9 mouse cellular contexts compared by ENCODE assay signal in genomic region chr1:97650072-97650471, GRCm38 (mm10). TPM values are rescaled to one million over a fixed set of nuclear protein-coding genes. Genes with fewer than 3 reads are reported as not detected.
DNase-seq lines count a peak whose midpoint lies in the region; ATAC-seq and TF ChIP-seq lines count a peak whose summit lies in the region.
"Had no signal": no experiment of that assay in that cellular context is flagged by ENCODE, and none has a peak within 500 bp of the region (broad histone marks: within the 10 kb centered on the region; RNA-seq: fewer than 3 reads in every experiment).

No protein-coding gene starts in this region.

- peak; percentile 53 for DNase-seq in gastrocnemius, adult 18-20 months (ENCODE audit: low spot score)
- DNase-seq in gastrocnemius, postnatal 36 days, result no peak
- DNase-seq in lung, postnatal 14 days, result peak; percentile 6
- no peak for DNase-seq in lung, adult 2 months
- DNase-seq in naive thymus-derived CD4-positive, alpha-beta T cell, adult 2 months (ENCODE audit: low read depth), result peak; percentile 50
- DNase-seq in gastrocnemius, postnatal 4 days (ENCODE audit: low spot score in 2 of 2), result no peak
- no peak for DNase-seq in spleen, adult 12 weeks (ENCODE audit: low spot score)
- DNase-seq: cerebellum, postnatal 10 days had no signal

- H3K4me1 ChIP-seq in lung, adult 2 months (ENCODE audit: control insufficient read depth, insufficient read depth, low read length), result peaks cover 3% of the 10 kb centered on the region

- WGBS in lung, adult 2 months, result 32% methylated on average over 6 of the region's 6 CpGs

- intact Hi-C loops in gastrocnemius, postnatal 36 days (cut with DNase I), result no loop called here

- peak; percentile 84 for ATAC-seq in erythroid progenitor cell, adult 5-6 weeks (replicated peaks; ENCODE audit: low FRiP score, poor library complexity, severe bottlenecking)

- no peak for TF ChIP-seq POLR2A in lung, adult 2 months (IDR thresholded peaks at IDR 0.05; ENCODE audit: borderline replicate concordance, extremely low read depth, low read depth, low read length)

- no peak for TF ChIP-seq CTCF in lung, adult 2 months (IDR thresholded peaks at IDR 0.05; ENCODE audit: insufficient read depth, low read length)

- H3K4me3 ChIP-seq in lung, adult 2 months (replicated peaks; ENCODE audit: extremely low read depth, low read depth, low read length), result no peak overlapping the region

RNA-seq across cellular contexts. Expression of gene D1Ertd622e, which starts 11.8 kb away (rescaled TPM):
- total RNA-seq in gastrocnemius, adult 18-20 months (2021), result 10 to 100 TPM; 13.2 to 16.2 TPM
- total RNA-seq in gastrocnemius, postnatal 36 days (2021), result 10 to 100 TPM; 16.6 to 20.4 TPM
- 12.0 and 13.7 TPM in 2 replicates for polyA plus RNA-seq in lung, adult 2 months (2012; rRNA removed)
- 69.6 and 73.5 TPM in 2 replicates for total RNA-seq in erythroid progenitor cell, adult 5-6 weeks (2015; ENCODE audit: low replicate concordance)
- 66.3 and 71.0 TPM in 2 replicates for total RNA-seq in erythroid progenitor cell, adult 5-6 weeks (2017; ENCODE audit: low replicate concordance)
- total RNA-seq in gastrocnemius, postnatal 4 days (2021), result 10 to 100 TPM; 15.3 to 17.1 TPM

Comparison
In these comparisons a context has a peak if more than half of its experiments do, and no peak if none do; other contexts are left out.
1. DNase-seq: peak in gastrocnemius, adult 18-20 months (single experiment), lung, postnatal 14 days (single experiment) and naive thymus-derived CD4-positive, alpha-beta T cell, adult 2 months (single experiment); none in gastrocnemius, postnatal 36 days (0 of 2), lung, adult 2 months (single experiment), gastrocnemius, postnatal 4 days (0 of 2) and spleen, adult 12 weeks (single experiment).